Mouse (Mus musculus) thymus, postnatal 14 days (tissue): ENCODE results near the gene Mcm5.

Source experiments
- DNase-seq: peaks from one replicate; pipeline ENCODE4 v3.0.0; 2021

The Mcm5 gene

DNA sequence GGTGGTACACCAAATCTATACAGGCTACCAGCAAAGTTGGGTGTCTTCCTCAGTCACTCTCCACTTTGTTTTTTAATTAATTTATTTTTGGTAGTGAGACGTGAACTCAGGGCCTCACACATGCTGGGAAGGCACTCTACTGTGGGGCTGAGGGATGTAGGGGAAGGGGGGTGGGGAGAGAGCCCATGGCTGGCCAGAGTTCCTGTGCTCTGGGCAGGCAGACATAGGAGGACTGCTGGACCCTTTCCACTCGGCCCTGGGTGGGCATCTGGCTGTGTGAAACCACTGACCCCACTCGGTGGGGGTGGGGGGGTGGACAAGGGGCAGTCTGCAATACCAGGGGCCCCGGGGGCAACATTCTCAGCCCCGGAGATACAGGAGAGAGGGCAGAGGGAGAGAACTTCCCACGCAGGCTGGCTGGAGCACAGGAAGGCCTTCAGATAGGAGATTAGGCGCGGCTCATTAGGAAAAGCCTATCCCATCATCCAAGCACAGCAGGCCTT lies 5.9 kb upstream of the Mcm5 start:
- DNase-seq, result no peak

GRCm38 (mm10) chr8:75108527-75109235 lies 688 bp upstream of the Mcm5 start:
- DNase-seq, result peak; percentile 88

DNA sequence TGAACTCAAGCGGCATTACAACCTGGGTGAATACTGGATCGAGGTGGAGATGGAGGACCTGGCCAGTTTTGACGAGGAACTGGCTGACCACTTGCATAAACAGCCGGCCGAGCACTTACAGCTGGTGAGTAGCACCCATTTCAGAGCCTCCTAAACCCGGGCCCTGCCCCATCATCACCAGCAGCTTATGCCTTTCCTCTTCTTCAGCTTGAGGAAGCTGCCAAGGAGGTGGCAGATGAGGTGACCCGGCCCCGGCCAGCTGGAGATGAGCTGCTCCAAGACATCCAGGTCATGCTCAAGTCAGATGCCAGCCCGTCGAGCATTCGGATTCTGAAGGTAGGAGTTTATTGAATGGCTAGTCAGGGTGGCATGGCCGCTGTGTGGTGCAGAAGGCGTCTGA lies 724 bp downstream of the Mcm5 start:
- peak; percentile 19 for DNase-seq

- no peak for DNase-seq
These were observed 9.1 kb downstream of the Mcm5 start for GRCm38 (mm10) chr8:75118505-75118904.

GRCm38 (mm10) chr8:75119287-75119686 lies 9.9 kb downstream of the Mcm5 start:
- no peak for DNase-seq

DNA sequence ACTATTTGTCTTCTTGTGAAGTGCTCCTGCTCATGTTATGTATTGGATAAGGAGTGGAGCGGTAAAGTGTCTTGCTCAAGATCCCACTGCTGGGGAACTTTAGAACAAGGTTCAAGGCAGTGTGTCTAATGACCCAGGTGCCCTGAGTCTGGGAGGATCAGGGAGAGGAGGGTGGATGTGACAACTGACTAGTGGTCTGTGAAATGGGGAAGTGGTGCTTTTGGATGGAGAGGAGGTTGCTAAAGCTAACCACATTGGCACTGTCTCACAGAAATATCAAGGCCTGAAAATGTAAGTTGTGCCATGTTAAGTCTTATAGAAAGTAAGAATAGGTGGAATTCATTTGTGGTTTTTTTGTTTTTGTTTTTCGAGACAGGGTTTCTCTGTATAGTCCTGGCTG lies 10.4 kb downstream of the Mcm5 start:
- no peak for DNase-seq

GRCm38 (mm10) chr8:75127406-75127805 lies 18.0 kb downstream of the Mcm5 start:
- DNase-seq, result no peak

DNA sequence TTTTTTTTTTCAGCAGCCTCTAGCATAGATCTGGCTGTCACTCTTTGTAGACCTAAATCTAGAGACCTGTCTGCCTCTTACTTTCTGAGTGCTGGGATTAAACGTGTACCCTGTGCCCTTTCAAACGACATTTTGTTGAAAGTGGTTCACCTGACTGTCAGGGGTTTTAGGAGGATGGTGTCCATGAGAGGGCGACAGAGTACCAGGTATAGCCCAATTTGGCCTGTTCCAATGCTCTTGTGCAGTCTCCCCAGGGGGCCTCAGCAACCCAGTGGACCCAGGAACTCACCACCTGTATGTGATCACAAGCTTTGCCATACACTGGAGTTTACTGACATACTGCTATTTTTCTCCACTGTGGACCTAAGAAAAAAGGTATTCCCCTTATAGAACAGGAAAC lies 23.1 kb downstream of the Mcm5 start:
- peak; percentile 52 for DNase-seq

DNA sequence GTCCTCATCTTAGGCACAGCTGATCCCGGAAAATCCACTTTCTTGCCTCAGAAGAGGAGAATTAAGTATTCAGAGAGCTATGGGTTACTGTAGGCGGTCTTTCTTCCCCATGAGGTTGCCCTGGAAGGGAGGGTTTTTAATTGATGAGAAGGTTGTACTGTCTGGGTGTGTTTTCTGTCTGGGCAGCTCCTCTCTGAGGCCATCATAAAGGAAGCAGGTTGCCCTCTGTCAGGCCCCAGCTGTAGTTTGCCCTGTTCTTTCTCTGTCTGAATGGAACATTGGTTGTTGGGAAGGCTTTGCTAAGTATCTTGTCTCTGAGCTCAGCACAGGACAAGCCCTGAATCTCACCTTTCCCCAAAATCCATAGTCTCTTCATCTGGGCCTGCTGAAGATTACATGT lies 24.0 kb downstream of the Mcm5 start:
- DNase-seq, result no peak

- no peak for DNase-seq
These were observed 25.4 kb downstream of the Mcm5 start for GRCm38 (mm10) chr8:75134603-75135391.

GRCm38 (mm10) chr8:75135756-75136155 lies 26.4 kb downstream of the Mcm5 start:
- DNase-seq, result no peak

DNA sequence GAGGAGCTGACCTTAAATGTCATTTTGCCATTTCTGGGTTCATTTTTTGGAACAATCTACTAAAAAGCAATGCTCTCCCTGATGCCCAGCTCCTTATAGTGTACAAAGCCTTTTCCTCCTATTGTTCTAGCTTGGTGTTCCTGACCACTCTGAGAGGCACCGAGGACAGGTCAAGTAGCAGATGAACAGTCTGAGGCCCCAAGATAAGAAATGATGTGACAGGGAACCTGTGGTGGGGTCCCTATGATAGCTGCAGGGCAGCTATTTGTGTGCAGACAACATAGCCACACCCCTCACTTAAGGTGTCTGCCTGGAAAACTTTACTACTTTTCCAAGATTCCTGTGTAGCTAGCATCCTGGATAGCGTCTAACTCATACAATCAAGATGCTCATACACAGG lies 26.9 kb downstream of the Mcm5 start:
- no peak for DNase-seq

GRCm38 (mm10) chr8:75137536-75137935 lies 28.2 kb downstream of the Mcm5 start:
- no peak for DNase-seq

GRCm38 (mm10) chr8:75150911-75151610 lies 41.7 kb downstream of the Mcm5 start:
- no peak for DNase-seq

DNA sequence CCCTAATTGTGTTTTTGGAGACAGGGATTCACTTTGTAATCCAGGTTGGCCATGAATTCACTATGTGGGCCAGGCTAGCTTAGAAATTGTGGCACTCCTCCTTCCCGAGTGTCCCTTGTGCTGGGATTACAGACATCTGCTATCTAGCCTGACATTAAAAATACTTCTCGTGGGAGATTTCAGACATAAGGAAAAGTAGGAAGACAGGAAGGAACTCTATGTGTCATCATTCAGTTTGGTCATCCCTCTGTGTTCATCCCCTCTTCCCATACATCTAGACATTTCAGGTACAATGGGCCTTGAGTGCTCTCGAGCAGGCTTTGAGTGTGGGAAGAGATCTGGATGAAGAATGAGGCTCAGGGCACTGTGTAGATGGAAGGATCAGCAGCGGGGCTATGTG lies 42.4 kb downstream of the Mcm5 start:
- no peak for DNase-seq

- DNase-seq, result no peak
These were observed 43.2 kb downstream of the Mcm5 start for GRCm38 (mm10) chr8:75152505-75153082.

DNA sequence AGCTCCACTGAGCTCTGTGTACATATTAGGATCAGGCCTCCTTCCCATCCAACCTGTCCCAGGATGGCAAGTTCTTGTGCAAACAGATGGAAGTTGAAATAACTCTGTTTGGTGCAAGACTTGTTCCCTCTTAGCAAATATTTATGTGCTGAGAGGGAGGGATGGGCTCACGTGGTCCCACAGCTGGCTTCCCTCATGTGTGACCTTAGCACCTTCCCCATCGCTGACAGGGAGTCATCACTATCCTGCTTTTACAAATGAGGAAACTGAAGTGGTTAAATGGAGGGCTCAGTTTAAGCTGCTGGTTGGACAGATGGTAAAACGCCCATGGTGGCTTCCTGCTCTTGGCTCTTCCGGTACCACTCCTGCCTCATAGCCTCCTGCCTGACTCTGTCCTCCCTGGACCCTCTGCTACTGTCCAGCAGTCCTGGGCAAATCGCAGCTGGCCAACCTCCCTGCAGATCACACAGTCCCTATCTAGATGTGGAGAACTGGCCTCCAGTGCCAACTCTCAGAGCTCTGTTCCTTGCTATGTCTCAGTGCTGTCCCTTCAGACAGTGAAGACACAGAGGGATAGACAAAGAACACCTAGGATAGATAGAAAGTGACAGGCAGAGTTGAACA lies 45.6 kb downstream of the Mcm5 start:
- DNase-seq, result no peak

GRCm38 (mm10) chr8:75155740-75156322 lies 46.5 kb downstream of the Mcm5 start:
- no peak for DNase-seq

GRCm38 (mm10) chr8:75157471-75158230 lies 48.3 kb downstream of the Mcm5 start:
- DNase-seq, result no peak

DNA sequence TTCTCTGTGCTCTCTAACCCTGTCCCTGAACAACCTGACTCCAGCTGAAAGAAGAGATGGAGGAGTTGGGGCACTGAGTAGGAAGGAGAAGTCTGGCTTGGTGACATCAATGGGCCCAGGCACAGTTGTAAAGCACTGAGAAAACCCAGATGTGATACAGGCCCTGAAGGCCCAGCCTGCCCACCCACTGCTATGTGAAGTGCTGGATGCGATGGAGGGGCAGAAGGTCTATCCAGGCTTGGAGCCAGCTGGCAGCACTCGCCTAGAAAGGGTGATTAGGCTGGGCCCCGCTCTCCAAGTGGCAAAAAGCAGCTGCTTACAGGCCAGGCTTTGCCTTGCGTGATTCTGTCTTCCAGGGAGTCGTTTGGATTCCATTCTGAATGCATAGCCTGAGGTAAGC lies 60.0 kb downstream of the Mcm5 start:
- DNase-seq, result no peak

- DNase-seq, result no peak
These were observed 62.8 kb downstream of the Mcm5 start for GRCm38 (mm10) chr8:75172009-75172685.
